Mouse (Mus musculus) testis, postnatal 10 days (tissue): ENCODE measurements around the gene Tll1.
"Not testable (repeated sequence)": the region's sequence is repeated elsewhere in the genome, so short reads cannot be mapped to it uniquely, and the experiment has no call there.

ENCODE experiments used
- DNase-seq: peaks from one replicate; pipeline ENCODE4 v3.0.0; 2021; ENCODE audit warnings: low spot score

The Tll1 gene

GRCm38 (mm10) chr8:64057571-64057970 is 148.5 kb downstream of the Tll1 start:
- no peak for DNase-seq

- DNase-seq: no peak
Measured at GRCm38 (mm10) chr8:64048556-64048955, 157.5 kb downstream of the Tll1 start.

GRCm38 (mm10) chr8:64047963-64048505 is 158.0 kb downstream of the Tll1 start:
- no peak for DNase-seq

- DNase-seq: no peak
Measured at GRCm38 (mm10) chr8:64041303-64041884, 164.7 kb downstream of the Tll1 start.

- no peak for DNase-seq
Measured at GRCm38 (mm10) chr8:64030672-64031385, 175.2 kb downstream of the Tll1 start.

- no peak for DNase-seq
Measured at GRCm38 (mm10) chr8:64030081-64030480, 176.0 kb downstream of the Tll1 start.

GRCm38 (mm10) chr8:64029525-64029924 is 176.5 kb downstream of the Tll1 start:
- DNase-seq: no peak

- no peak for DNase-seq
Measured at GRCm38 (mm10) chr8:64024359-64024758, 181.7 kb downstream of the Tll1 start.

GRCm38 (mm10) chr8:64023579-64023978 is 182.5 kb downstream of the Tll1 start:
- no peak for DNase-seq

GRCm38 (mm10) chr8:64023027-64023426 is 183.0 kb downstream of the Tll1 start:
- DNase-seq: no peak

- DNase-seq: not testable (repeated sequence)
Measured at GRCm38 (mm10) chr8:63970612-63971391, 235.3 kb downstream of the Tll1 start.
